Mouse (Mus musculus) adrenal gland, postnatal 14 days (tissue): ENCODE results near the gene Npw. TPM values are rescaled to one million over a fixed set of nuclear protein-coding genes. Genes with fewer than 3 reads are reported as not detected.

Experiments
- total RNA-seq: library from RNA; stranded (reverse); gene quantifications from 2 replicates; pipeline ENCODE4 v1.2.3, GENCODE M21; 2021

Npw gene
- total RNA-seq, 1 experiment from 2014 or later, result not detected

Other genes starting within 250 kb of the Npw start
- 78.8 and 84.9 TPM in 2 replicates for gene Rnps1, start 243.9 kb downstream of the Npw start, total RNA-seq
- gene Eci1, start 231.8 kb downstream of the Npw start, total RNA-seq, result 505 and 573 TPM in 2 replicates
- gene Dnase1l2, start 215.4 kb downstream of the Npw start, total RNA-seq, result 1.8 and 2.5 TPM in 2 replicates
- gene E4f1, start 188.1 kb downstream of the Npw start, total RNA-seq, result 16.2 and 19.4 TPM in 2 replicates
- gene Pgp, start 188.1 kb downstream of the Npw start, total RNA-seq, result 55.8 and 59.0 TPM in 2 replicates
- gene Bricd5, start 184.6 kb downstream of the Npw start, total RNA-seq, result 0.75 TPM in 1 of 2 replicates, not detected in the other
- 19.5 and 23.3 TPM in 2 replicates for gene Mlst8, start 179.4 kb downstream of the Npw start, total RNA-seq
- gene Caskin1, start 169.9 kb downstream of the Npw start, total RNA-seq, result 14.8 and 16.1 TPM in 2 replicates
- 85.4 and 101 TPM in 2 replicates for gene Traf7, start 130.5 kb downstream of the Npw start, total RNA-seq
- 1.1 and 1.8 TPM in 2 replicates for gene Rab26, start 124.2 kb downstream of the Npw start, total RNA-seq
- gene Pkd1, start 108.6 kb downstream of the Npw start, total RNA-seq, result 42.2 and 44.3 TPM in 2 replicates
- 100 and 110 TPM in 2 replicates for gene Tsc2, start 25.8 kb downstream of the Npw start, total RNA-seq
- 7.2 and 7.7 TPM in 2 replicates for gene Nthl1, start 25.8 kb downstream of the Npw start, total RNA-seq
- gene Slc9a3r2, start 8.1 kb downstream of the Npw start, total RNA-seq, result 90.2 and 99.1 TPM in 2 replicates
- gene Zfp598, start 11.2 kb upstream of the Npw start, total RNA-seq, result 44.5 and 47.4 TPM in 2 replicates
- 1.8 and 5.7 TPM in 2 replicates for gene Syngr3, start 31.5 kb upstream of the Npw start, total RNA-seq
- 36.0 and 39.3 TPM in 2 replicates for gene Gfer, start 37.7 kb upstream of the Npw start, total RNA-seq
- 3.6 and 5.7 TPM in 2 replicates for gene Noxo1, start 37.8 kb upstream of the Npw start, total RNA-seq
- gene Tbl3, start 49.2 kb upstream of the Npw start, total RNA-seq, result 35.8 and 41.2 TPM in 2 replicates
- not detected in 2 replicates for gene Rnf151, start 59.6 kb upstream of the Npw start, total RNA-seq
- 702 and 762 TPM in 2 replicates for gene Rps2, start 59.7 kb upstream of the Npw start, total RNA-seq
- gene Ndufb10, start 66.0 kb upstream of the Npw start, total RNA-seq, result 418 and 458 TPM in 2 replicates
- gene Rpl3l, start 69.4 kb upstream of the Npw start, total RNA-seq, result 0.53 TPM in 1 of 2 replicates, not detected in the other
- gene Msrb1, start 78.2 kb upstream of the Npw start, total RNA-seq, result 73.2 and 98.3 TPM in 2 replicates
- gene Hs3st6, start 94.5 kb upstream of the Npw start, total RNA-seq, result 2.0 and 2.4 TPM in 2 replicates
- gene Meiob, start 145.8 kb upstream of the Npw start, total RNA-seq, result 0.67 and 0.71 TPM in 2 replicates
- 122 and 150 TPM in 2 replicates for gene Hagh, start 181.7 kb upstream of the Npw start, total RNA-seq
- gene Fahd1, start 191.9 kb upstream of the Npw start, total RNA-seq, result 40.6 and 43.0 TPM in 2 replicates
- gene Igfals, start 207.5 kb upstream of the Npw start, total RNA-seq, result 1.2 and 12.2 TPM in 2 replicates
- gene Nubp2, start 227.9 kb upstream of the Npw start, total RNA-seq, result 39.5 and 48.8 TPM in 2 replicates
- gene Spsb3, start 228.2 kb upstream of the Npw start, total RNA-seq, result 30.2 and 34.6 TPM in 2 replicates
- gene Eme2, start 236.6 kb upstream of the Npw start, total RNA-seq, result 36.7 and 43.1 TPM in 2 replicates
- 133 and 145 TPM in 2 replicates for gene Mrps34, start 236.7 kb upstream of the Npw start, total RNA-seq
- gene Nme3, start 238.0 kb upstream of the Npw start, total RNA-seq, result 46.1 and 47.4 TPM in 2 replicates